Mouse (Mus musculus) yolk sac, embryonic 10.5 days (tissue): ENCODE measurements around the gene Dclre1b.
A peak's percentile ranks its signal among the peaks of the same experiment; 100 is the strongest.
"Not testable (repeated sequence)": the region's sequence is repeated elsewhere in the genome, so short reads cannot be mapped to it uniquely, and the experiment has no call there.

Experiments used
- DNase-seq: peaks from one replicate; pipeline ENCODE4 v3.0.0-alpha.2; 2017; ENCODE audit warnings: low spot score

Gene Dclre1b

GRCm38 (mm10) chr3:103809799-103810150, 531 bp upstream of the Dclre1b start:
- DNase-seq = no peak

- no peak for DNase-seq
These were observed 3.6 kb downstream of the Dclre1b start for GRCm38 (mm10) chr3:103805671-103806070.

GRCm38 (mm10) chr3:103802861-103803260, 6.4 kb downstream of the Dclre1b start:
- DNase-seq = no peak

GRCm38 (mm10) chr3:103801631-103802531, 7.4 kb downstream of the Dclre1b start:
- peak; percentile 34 for DNase-seq

GRCm38 (mm10) chr3:103799507-103799906, 9.7 kb downstream of the Dclre1b start:
- DNase-seq = peak; percentile 9

GRCm38 (mm10) chr3:103796389-103796788, 12.9 kb downstream of the Dclre1b start:
- DNase-seq = no peak

- DNase-seq = no peak
These were observed 16.7 kb downstream of the Dclre1b start for GRCm38 (mm10) chr3:103792566-103792965.

- not testable (repeated sequence) for DNase-seq
These were observed 17.2 kb downstream of the Dclre1b start for GRCm38 (mm10) chr3:103792111-103792406.

- DNase-seq = peak; percentile 93
These were observed 17.8 kb downstream of the Dclre1b start, which contains the start of gene Hipk1 for GRCm38 (mm10) chr3:103791230-103792110. Hipk1 (minus strand) TSS chr3:103791563.

GRCm38 (mm10) chr3:103790346-103791145, 18.7 kb downstream of the Dclre1b start:
- DNase-seq = no peak

- DNase-seq = peak; percentile 38
These were observed 19.3 kb downstream of the Dclre1b start for GRCm38 (mm10) chr3:103789891-103790345.

- no peak for DNase-seq
These were observed 20.1 kb downstream of the Dclre1b start for GRCm38 (mm10) chr3:103789096-103789495.

- DNase-seq = no peak
These were observed 22.0 kb downstream of the Dclre1b start for GRCm38 (mm10) chr3:103787225-103787624.

GRCm38 (mm10) chr3:103782844-103783609, 26.2 kb downstream of the Dclre1b start:
- DNase-seq = no peak

- DNase-seq = no peak
These were observed 28.5 kb downstream of the Dclre1b start for GRCm38 (mm10) chr3:103780777-103781176.

GRCm38 (mm10) chr3:103780271-103780670, 29.0 kb downstream of the Dclre1b start:
- DNase-seq = no peak

GRCm38 (mm10) chr3:103779183-103779582, 30.1 kb downstream of the Dclre1b start:
- no peak for DNase-seq

GRCm38 (mm10) chr3:103778660-103779059, 30.6 kb downstream of the Dclre1b start:
- DNase-seq = no peak

- no peak for DNase-seq
These were observed 31.3 kb downstream of the Dclre1b start for GRCm38 (mm10) chr3:103777940-103778339.

GRCm38 (mm10) chr3:103774009-103774408, 35.2 kb downstream of the Dclre1b start:
- DNase-seq = no peak

GRCm38 (mm10) chr3:103773508-103773907, 35.7 kb downstream of the Dclre1b start:
- no peak for DNase-seq
